In the genomic region with DNA sequence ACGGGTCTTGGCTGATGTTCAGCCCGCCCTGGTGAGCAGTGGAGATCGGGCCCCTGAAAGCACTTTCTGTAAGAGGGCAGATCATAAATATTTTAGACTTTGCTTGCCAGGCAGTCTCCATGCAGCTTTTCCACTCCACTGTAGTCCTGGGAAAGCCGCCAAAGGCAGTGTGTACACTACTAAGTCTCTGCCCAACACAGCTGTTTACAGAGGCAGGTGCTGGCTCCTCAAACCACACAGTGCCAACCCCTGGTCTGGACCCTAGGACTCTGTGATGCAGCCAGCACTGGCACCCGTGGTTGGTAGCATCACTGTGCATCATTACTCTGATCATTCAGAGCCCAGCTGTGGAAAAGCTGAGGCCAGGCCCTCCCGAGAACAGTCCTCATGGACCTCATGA, we compare ENCODE assay signal across 11 mouse cellular contexts.
A peak's percentile ranks its signal among the peaks of the same experiment; 100 is the strongest.
DNase-seq lines count a peak whose midpoint lies in the region; ATAC-seq lines count a peak whose summit lies in the region.
"Had no signal": no experiment of that assay in that cellular context is flagged by ENCODE, and none has a peak within 500 bp of the region (broad histone marks: within the 10 kb centered on the region; RNA-seq: fewer than 3 reads in every experiment).

No protein-coding gene starts in this region.

- intact Hi-C loops in heart, postnatal 25 days (cut with DNase I), result loop anchor here (5.0 kb wide), 1 partner anchor 261 kb away; no protein-coding TSS in a partner anchor
- intact Hi-C loops in heart, postnatal 10 days (cut with DNase I), result loop anchor here (5.0 kb wide), 1 partner anchor 131 kb away; no protein-coding TSS in a partner anchor

- no peak overlapping the region for H3K27ac ChIP-seq in midbrain, embryonic 14.5 days (replicated peaks; ENCODE audit: low read depth, low read length)
- no peak overlapping the region for H3K27ac ChIP-seq in midbrain, embryonic 16.5 days (ENCODE audit: low read length)
- H3K27ac ChIP-seq: kidney, postnatal 0 days; midbrain, embryonic 12.5 days had no signal

- H3K4me3 ChIP-seq in midbrain, embryonic 14.5 days (replicated peaks; ENCODE audit: low read depth, low read length), result no peak overlapping the region
- H3K4me3 ChIP-seq in midbrain, embryonic 16.5 days (ENCODE audit: low read depth, low read length), result no peak overlapping the region
- H3K4me3 ChIP-seq: midbrain, embryonic 12.5 days had no signal

- no peak overlapping the region for H3K9ac ChIP-seq in midbrain, embryonic 14.5 days (replicated peaks; ENCODE audit: low read length)
- no peak overlapping the region for H3K9ac ChIP-seq in midbrain, embryonic 16.5 days (ENCODE audit: low read depth, low read length)
- H3K9ac ChIP-seq: midbrain, embryonic 12.5 days had no signal

- 75% methylated on average over 6 of the region's 6 CpGs for WGBS in midbrain, embryonic 14.5 days
- WGBS in midbrain, embryonic 16.5 days, result 64% methylated on average over 6 of the region's 6 CpGs

- H3K27me3 ChIP-seq in midbrain, embryonic 14.5 days (ENCODE audit: control insufficient read depth, insufficient read depth, low read length), result no peaks in the 10 kb centered on the region
- no peaks in the 10 kb centered on the region for H3K27me3 ChIP-seq in midbrain, embryonic 16.5 days (ENCODE audit: control insufficient read depth, insufficient read depth, low read depth, low read length)
- H3K27me3 ChIP-seq: midbrain, embryonic 12.5 days had no signal

- no peaks in the 10 kb centered on the region for H3K4me1 ChIP-seq in midbrain, embryonic 14.5 days (ENCODE audit: control insufficient read depth, insufficient read depth, low read length)
- peaks cover 2% of the 10 kb centered on the region; the same call in 1 of the 2 replicates for H3K4me1 ChIP-seq in midbrain, embryonic 16.5 days (ENCODE audit: control insufficient read depth, insufficient read depth, low read length)
- H3K4me1 ChIP-seq: midbrain, embryonic 12.5 days had no signal

- no peaks in the 10 kb centered on the region for H3K9me3 ChIP-seq in midbrain, embryonic 14.5 days (ENCODE audit: control insufficient read depth, low read length)
- H3K9me3 ChIP-seq in midbrain, embryonic 16.5 days (replicated peaks; ENCODE audit: control insufficient read depth, low read length, poor library complexity, severe bottlenecking), result no peaks in the 10 kb centered on the region
- H3K9me3 ChIP-seq: midbrain, embryonic 12.5 days had no signal

- H3K36me3 ChIP-seq in midbrain, embryonic 14.5 days (ENCODE audit: control insufficient read depth, insufficient read depth, low read length), result no peaks in the 10 kb centered on the region
- H3K36me3 ChIP-seq in midbrain, embryonic 16.5 days (ENCODE audit: control insufficient read depth, insufficient read depth, low read length), result no peaks in the 10 kb centered on the region
- H3K36me3 ChIP-seq: midbrain, embryonic 12.5 days had no signal

- no peak overlapping the region for H3K4me2 ChIP-seq in midbrain, embryonic 14.5 days (ENCODE audit: low read length)
- no peak overlapping the region for H3K4me2 ChIP-seq in midbrain, embryonic 16.5 days (ENCODE audit: low read length)
- H3K4me2 ChIP-seq: midbrain, embryonic 12.5 days had no signal

- ATAC-seq in midbrain, embryonic 14.5 days (ENCODE audit: low FRiP score, low TSS enrichment), result no peak
- no peak; the same call in 1 of the 2 replicates for ATAC-seq in midbrain, embryonic 16.5 days

- DNase-seq in heart, adult 11 months, result peak; percentile 85
- no peak for DNase-seq in heart, postnatal 25 days (ENCODE audit: low spot score)
- peak; percentile 23 for DNase-seq in midbrain, embryonic 14.5 days
- DNase-seq in heart, postnatal 10 days, result peak; percentile 25 to 40
- DNase-seq in lung, postnatal 4 days, result peak; percentile 12 to 41
- no peak for DNase-seq in cerebellum, postnatal 36 days
- no peak for DNase-seq in left cerebral cortex, adult 8-10 months (ENCODE audit: low spot score in 2 of 2)
- DNase-seq: thymus, adult 18-20 months had no signal

Comparison
In these comparisons a context has a peak if more than half of its experiments do, and no peak if none do; other contexts are left out.
1. DNase-seq: peak in heart, adult 11 months (single experiment), midbrain, embryonic 14.5 days (single experiment), heart, postnatal 10 days (2 of 2) and lung, postnatal 4 days (2 of 2); none in heart, postnatal 25 days (single experiment), cerebellum, postnatal 36 days (0 of 2) and left cerebral cortex, adult 8-10 months (0 of 2).